ENCODE assay signal across 25 mouse cellular contexts in the genomic region with DNA sequence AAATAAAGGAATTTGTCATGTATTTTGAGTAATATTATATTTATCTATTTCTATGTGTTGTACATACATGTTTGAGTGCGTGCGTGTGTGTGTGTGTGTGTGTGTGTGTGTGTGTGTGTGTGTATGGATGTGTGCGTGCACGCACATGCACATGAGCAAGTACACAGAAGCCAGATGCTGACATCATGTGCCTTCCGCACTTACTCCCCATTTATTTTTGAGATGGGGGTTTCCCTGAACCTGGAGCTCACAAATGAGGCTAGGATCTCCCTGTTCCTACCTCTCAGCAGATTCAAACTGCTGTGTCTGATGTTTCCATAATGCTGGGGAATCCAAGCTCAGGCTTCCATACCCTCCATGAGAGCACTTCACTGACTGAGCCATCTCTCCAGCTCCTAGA.
"Had no signal": no experiment of that assay in that cellular context is flagged by ENCODE, and none has a peak within 500 bp of the region (broad histone marks: within the 10 kb centered on the region; RNA-seq: fewer than 3 reads in every experiment).

No protein-coding gene starts in this region.

- DNase-seq: cerebellum, adult 8-10 months; cerebellum, adult 9-10 months; cerebellum, adult 9-11 months; cerebellum, postnatal 10 days; cerebellum, postnatal 14 days; cerebellum, postnatal 25 days; cerebellum, postnatal 36 days; embryo, embryonic 11 days; forebrain, postnatal 0 days; gastrocnemius, adult 2 months; gastrocnemius, postnatal 10 days; gastrocnemius, postnatal 14 days; gastrocnemius, postnatal 25 days; gastrocnemius, postnatal 36 days; heart, adult 18-20 months; heart, adult 2 months had no signal

- H3K9me3 ChIP-seq: embryonic facial prominence, embryonic 10.5 days; embryonic facial prominence, embryonic 12.5 days; embryonic facial prominence, embryonic 13.5 days; embryonic facial prominence, embryonic 15.5 days; forebrain, embryonic 10.5 days; forebrain, embryonic 12.5 days; forebrain, embryonic 13.5 days; forebrain, embryonic 15.5 days had no signal

- H3K27ac ChIP-seq: embryonic facial prominence, embryonic 10.5 days; embryonic facial prominence, embryonic 12.5 days; embryonic facial prominence, embryonic 13.5 days; embryonic facial prominence, embryonic 15.5 days; forebrain, embryonic 10.5 days; forebrain, embryonic 12.5 days; forebrain, embryonic 13.5 days; forebrain, embryonic 15.5 days; heart, adult 2 months had no signal

- H3K4me3 ChIP-seq: embryonic facial prominence, embryonic 10.5 days; embryonic facial prominence, embryonic 12.5 days; embryonic facial prominence, embryonic 13.5 days; embryonic facial prominence, embryonic 15.5 days; erythroblast, embryonic 14.5 days; forebrain, embryonic 10.5 days; forebrain, embryonic 12.5 days; forebrain, embryonic 13.5 days; forebrain, embryonic 15.5 days; gastrocnemius, adult 2 months; heart, adult 2 months had no signal

- H3K27me3 ChIP-seq: embryonic facial prominence, embryonic 12.5 days; embryonic facial prominence, embryonic 13.5 days; embryonic facial prominence, embryonic 15.5 days; forebrain, embryonic 12.5 days; forebrain, embryonic 13.5 days; forebrain, embryonic 15.5 days had no signal

- H3K4me2 ChIP-seq: embryonic facial prominence, embryonic 12.5 days; embryonic facial prominence, embryonic 13.5 days; embryonic facial prominence, embryonic 15.5 days; forebrain, embryonic 12.5 days; forebrain, embryonic 13.5 days; forebrain, embryonic 15.5 days had no signal

- H3K4me1 ChIP-seq: embryonic facial prominence, embryonic 10.5 days; embryonic facial prominence, embryonic 12.5 days; embryonic facial prominence, embryonic 13.5 days; embryonic facial prominence, embryonic 15.5 days; forebrain, embryonic 12.5 days; forebrain, embryonic 13.5 days; forebrain, embryonic 15.5 days had no signal

- H3K9ac ChIP-seq: embryonic facial prominence, embryonic 12.5 days; embryonic facial prominence, embryonic 13.5 days; embryonic facial prominence, embryonic 15.5 days; forebrain, embryonic 12.5 days; forebrain, embryonic 13.5 days; forebrain, embryonic 15.5 days; forebrain, postnatal 0 days had no signal

- H3K36me3 ChIP-seq: embryonic facial prominence, embryonic 10.5 days; embryonic facial prominence, embryonic 12.5 days; embryonic facial prominence, embryonic 13.5 days; embryonic facial prominence, embryonic 15.5 days; forebrain, embryonic 10.5 days; forebrain, embryonic 12.5 days; forebrain, embryonic 15.5 days had no signal
